Mouse (Mus musculus) midbrain, embryonic 15.5 days (tissue): ENCODE measurements around the gene Lmbr1. TPM values are rescaled to one million over a fixed set of nuclear protein-coding genes. Genes with fewer than 3 reads are reported as not detected.

Experiments
- ATAC-seq: fragments of 200-750 bp; cut with Nextera tagmentation; replicated peaks from 2 replicates; pipeline ENCODE4 v1.8.0; 2017; ENCODE audit warnings: moderate TSS enrichment
- H3K27ac ChIP-seq: fragments of 300-500 bp; sonication (generic); 2 replicates; pipeline ENCODE4 v1.5.1; 2015; ENCODE audit warnings: mild to moderate bottlenecking, inconsistent platforms
- H3K27me3 ChIP-seq: fragments of 300-500 bp; sonication (generic); replicated peaks from 2 replicates; pipeline ENCODE4 v1.6.1; 2015; ENCODE audit warnings: inconsistent platforms
- H3K36me3 ChIP-seq: fragments of 300-500 bp; sonication (generic); replicated peaks from 2 replicates; pipeline ENCODE4 v1.6.1; 2015; ENCODE audit warnings: inconsistent platforms
- H3K4me1 ChIP-seq: fragments of 300-500 bp; sonication (generic); 2 replicates; pipeline ENCODE4 v1.6.1; 2015; ENCODE audit warnings: inconsistent platforms
- H3K4me2 ChIP-seq: fragments of 300-500 bp; sonication (generic); 2 replicates; pipeline ENCODE4 v1.6.1; 2015; ENCODE audit warnings: inconsistent platforms, mild to moderate bottlenecking, moderate library complexity
- H3K4me3 ChIP-seq: fragments of 300-500 bp; sonication (generic); 2 replicates; pipeline ENCODE4 v1.5.1; 2015; ENCODE audit warnings: mild to moderate bottlenecking, inconsistent platforms
- H3K9ac ChIP-seq: fragments of 300-500 bp; sonication (generic); 2 replicates; pipeline ENCODE4 v1.6.1; 2015; ENCODE audit warnings: mild to moderate bottlenecking, inconsistent platforms
- H3K9me3 ChIP-seq: fragments of 300-500 bp; sonication (generic); 2 replicates; pipeline ENCODE4 v1.6.1; 2016; ENCODE audit warnings: inconsistent platforms
- WGBS: fragments of 180-500 bp; shearing (Covaris S2); methylation state at CpG from one replicate; pipeline ENCODE4 v1.1.7; 2015; ENCODE audit warnings: mixed read lengths; 5-methylcytosine and 5-hydroxymethylcytosine counted together
- polyA plus RNA-seq: library from polyadenylated mRNA; unstranded; fragments of >200 nt; fragmentation: Nextera tagmentation; extraction: Ambion mirVana; gene quantifications from 2 replicates; pipeline ENCODE4 v1.2.1, GENCODE M21; 2015

The Lmbr1 gene
- polyA plus RNA-seq, 1 experiment from 2014 or later: 38.2 TPM

DNA sequence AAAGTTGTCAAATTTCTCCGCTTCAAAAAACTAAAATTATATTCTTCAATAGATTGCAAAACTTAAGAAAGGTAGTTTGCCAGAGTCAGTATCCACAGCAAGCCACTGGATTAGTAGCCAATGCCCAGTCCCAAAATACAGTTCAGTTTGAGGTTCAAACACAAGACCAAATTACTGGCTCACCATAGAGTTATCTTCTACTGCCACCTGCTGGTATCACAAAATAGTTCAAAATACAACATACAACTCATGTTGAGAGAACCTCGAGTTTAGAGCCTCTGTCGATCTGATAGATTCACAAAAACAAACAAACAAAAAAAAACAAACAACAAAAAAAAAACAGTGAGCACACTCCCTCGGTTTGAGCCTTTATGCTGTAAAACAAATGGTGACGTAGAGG lies 42.4 kb downstream of the Lmbr1 start:
- ATAC-seq: no peak
- Histone ChIP-seq H3K4me3 (no peak overlapping the region), H3K27ac (no peak overlapping the region), H3K4me2 (no peak overlapping the region), H3K27me3 (no peaks in the 10 kb centered on the region), H3K4me1 (no peaks in the 10 kb centered on the region), H3K9ac (no peak overlapping the region), H3K36me3 (no peaks in the 10 kb centered on the region), H3K9me3 (no peaks in the 10 kb centered on the region)
- WGBS: 54% methylated on average over 5 of the region's 5 CpGs

- Histone ChIP-seq H3K36me3 (no peaks in the 10 kb centered on the region), H3K27ac (no peak overlapping the region), H3K4me3 (no peak overlapping the region), H3K4me1 (no peaks in the 10 kb centered on the region), H3K4me2 (no peak overlapping the region), H3K27me3 (no peaks in the 10 kb centered on the region), H3K9ac (no peak overlapping the region), H3K9me3 (no peaks in the 10 kb centered on the region)
- 98% methylated on average over 2 of the region's 2 CpGs for WGBS
- no peak for ATAC-seq
These were observed 55.7 kb downstream of the Lmbr1 start for GRCm38 (mm10) chr5:29322503-29322902.

DNA sequence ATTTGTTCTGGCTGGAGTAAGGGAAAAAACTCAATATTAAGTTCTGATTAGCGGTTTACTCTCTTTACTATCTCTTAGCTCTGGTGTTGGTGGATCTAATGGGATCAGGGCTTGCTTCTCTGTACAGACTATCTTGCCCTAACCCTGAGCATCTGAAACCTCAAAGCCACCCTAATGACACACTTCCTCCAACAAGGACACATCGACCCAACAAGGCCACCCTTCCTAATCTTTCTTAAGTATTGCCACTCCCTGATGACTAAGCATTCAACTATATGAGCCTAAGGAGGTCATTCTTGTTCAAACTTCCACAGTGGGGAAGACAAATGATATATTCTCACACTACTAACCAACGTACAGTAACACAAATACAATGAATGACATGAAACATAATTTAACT lies 69.0 kb downstream of the Lmbr1 start:
- Histone ChIP-seq H3K27me3 (no peaks in the 10 kb centered on the region), H3K9me3 (no peaks in the 10 kb centered on the region), H3K9ac (no peak overlapping the region), H3K4me3 (no peak overlapping the region), H3K4me2 (no peak overlapping the region), H3K27ac (no peak overlapping the region), H3K4me1 (no peaks in the 10 kb centered on the region), H3K36me3 (0 out of 2 replicates have a peak, but pooled peaks cover 3% of the 10 kb centered on the region)
- ATAC-seq: no peak
- WGBS: 93% methylated on average over 3 of the region's 3 CpGs

GRCm38 (mm10) chr5:29293194-29293593 lies 85.0 kb downstream of the Lmbr1 start:
- H3K4me2 ChIP-seq: no peak overlapping the region
- H3K9ac ChIP-seq: no peak overlapping the region
- H3K27ac ChIP-seq: no peak overlapping the region
- no peak overlapping the region for H3K4me3 ChIP-seq
- H3K27me3 ChIP-seq: no peaks in the 10 kb centered on the region
- 17% methylated on average over 2 of the region's 2 CpGs for WGBS
- no peaks in the 10 kb centered on the region for H3K36me3 ChIP-seq
- no peaks in the 10 kb centered on the region for H3K9me3 ChIP-seq
- no peak for ATAC-seq
- no peaks in the 10 kb centered on the region for H3K4me1 ChIP-seq

- Histone ChIP-seq H3K9me3 (no peaks in the 10 kb centered on the region), H3K4me3 (no peak overlapping the region), H3K36me3 (0 out of 2 replicates have a peak, but pooled peaks cover 3% of the 10 kb centered on the region), H3K27ac (no peak overlapping the region), H3K27me3 (no peaks in the 10 kb centered on the region), H3K4me1 (no peaks in the 10 kb centered on the region), H3K4me2 (no peak overlapping the region), H3K9ac (no peak overlapping the region)
- 97% methylated on average over 3 of the region's 3 CpGs for WGBS
- ATAC-seq: no peak
These were observed 88.1 kb downstream of the Lmbr1 start for GRCm38 (mm10) chr5:29290110-29290509.

DNA sequence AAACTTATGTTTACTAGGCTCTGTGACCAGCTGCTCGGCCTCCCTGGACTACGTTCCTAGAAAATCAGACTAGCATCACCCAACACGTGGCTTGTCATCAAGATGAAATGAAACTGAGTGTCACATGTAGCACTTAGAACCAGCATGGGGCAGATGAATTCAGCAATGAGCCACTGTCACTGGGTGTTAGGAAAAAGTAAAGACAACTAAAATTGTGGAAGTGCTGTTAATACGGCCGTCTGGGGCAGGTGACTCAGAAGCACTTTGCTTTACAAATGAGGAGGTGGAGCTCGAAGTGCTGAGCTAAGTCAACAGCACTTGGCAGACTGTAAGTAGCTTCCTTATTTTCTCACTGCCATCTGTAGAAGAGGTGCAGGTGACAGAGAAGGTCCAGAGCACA lies 88.5 kb downstream of the Lmbr1 start:
- Histone ChIP-seq H3K27me3 (no peaks in the 10 kb centered on the region), H3K36me3 (0 out of 2 replicates have a peak, but pooled peaks cover 3% of the 10 kb centered on the region), H3K27ac (no peak overlapping the region), H3K4me1 (no peaks in the 10 kb centered on the region), H3K9ac (no peak overlapping the region), H3K9me3 (no peaks in the 10 kb centered on the region), H3K4me2 (no peak overlapping the region), H3K4me3 (no peak overlapping the region)
- ATAC-seq: no peak
- 88% methylated on average over 6 of the region's 6 CpGs for WGBS

GRCm38 (mm10) chr5:29281081-29281480 lies 97.1 kb downstream of the Lmbr1 start:
- 88% methylated on average over 3 of the region's 3 CpGs for WGBS
- H3K4me1 ChIP-seq: no peaks in the 10 kb centered on the region
- H3K27me3 ChIP-seq: no peaks in the 10 kb centered on the region
- no peak for ATAC-seq
- no peak overlapping the region for H3K4me3 ChIP-seq
- no peak overlapping the region for H3K27ac ChIP-seq
- no peak overlapping the region for H3K9ac ChIP-seq
- no peaks in the 10 kb centered on the region for H3K36me3 ChIP-seq
- H3K4me2 ChIP-seq: no peak overlapping the region
- H3K9me3 ChIP-seq: no peaks in the 10 kb centered on the region

DNA sequence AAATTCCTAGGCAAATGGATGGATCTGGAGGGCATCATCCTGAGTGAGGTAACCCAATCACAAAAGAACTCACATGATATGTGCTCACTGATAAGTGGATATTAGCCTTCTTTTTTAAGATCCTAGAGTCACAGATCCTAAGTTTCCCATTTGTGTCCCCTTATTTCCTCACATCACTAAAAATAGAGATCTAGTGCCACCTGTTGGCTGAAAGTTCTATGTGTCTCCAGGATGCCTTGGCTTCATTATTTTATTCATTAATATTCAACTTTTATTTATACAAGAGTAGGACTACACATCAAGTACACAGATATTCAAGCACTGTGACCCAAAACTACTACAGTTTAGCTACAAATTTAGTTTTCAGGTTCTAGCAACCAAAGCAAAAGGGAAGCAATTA lies 103.4 kb downstream of the Lmbr1 start:
- H3K4me1 ChIP-seq: no peaks in the 10 kb centered on the region
- H3K27ac ChIP-seq: no peak overlapping the region
- H3K4me2 ChIP-seq: no peak overlapping the region
- H3K36me3 ChIP-seq: no peaks in the 10 kb centered on the region
- ATAC-seq: no peak
- H3K27me3 ChIP-seq: no peaks in the 10 kb centered on the region
- H3K4me3 ChIP-seq: no peak overlapping the region
- H3K9me3 ChIP-seq: no peaks in the 10 kb centered on the region
- no peak overlapping the region for H3K9ac ChIP-seq

DNA sequence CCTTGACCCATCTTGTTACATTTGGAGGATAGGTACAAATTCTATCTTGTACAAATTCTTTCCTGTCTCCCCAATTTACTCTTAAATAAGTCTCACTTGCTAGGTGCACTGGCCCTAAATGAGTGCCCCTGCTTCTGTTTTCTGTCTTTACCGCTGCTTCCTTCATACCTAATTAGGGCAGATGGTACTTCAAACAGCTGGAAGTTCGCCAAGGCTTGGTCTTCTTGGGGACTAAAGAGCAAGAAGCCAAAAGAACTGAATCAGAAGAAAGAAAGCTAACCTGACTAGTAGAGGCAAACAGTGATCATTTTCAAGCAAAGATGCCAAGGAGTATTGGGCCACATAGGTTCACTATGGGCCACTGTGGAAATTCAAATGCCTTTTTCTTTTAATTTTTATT lies 104.8 kb downstream of the Lmbr1 start:
- Histone ChIP-seq H3K9ac (no peak overlapping the region), H3K9me3 (no peaks in the 10 kb centered on the region), H3K4me2 (no peak overlapping the region), H3K4me1 (no peaks in the 10 kb centered on the region), H3K27ac (no peak overlapping the region), H3K4me3 (no peak overlapping the region), H3K27me3 (no peaks in the 10 kb centered on the region), H3K36me3 (no peaks in the 10 kb centered on the region)
- ATAC-seq: no peak
- 69% methylated on average over 2 of the region's 2 CpGs for WGBS

DNA sequence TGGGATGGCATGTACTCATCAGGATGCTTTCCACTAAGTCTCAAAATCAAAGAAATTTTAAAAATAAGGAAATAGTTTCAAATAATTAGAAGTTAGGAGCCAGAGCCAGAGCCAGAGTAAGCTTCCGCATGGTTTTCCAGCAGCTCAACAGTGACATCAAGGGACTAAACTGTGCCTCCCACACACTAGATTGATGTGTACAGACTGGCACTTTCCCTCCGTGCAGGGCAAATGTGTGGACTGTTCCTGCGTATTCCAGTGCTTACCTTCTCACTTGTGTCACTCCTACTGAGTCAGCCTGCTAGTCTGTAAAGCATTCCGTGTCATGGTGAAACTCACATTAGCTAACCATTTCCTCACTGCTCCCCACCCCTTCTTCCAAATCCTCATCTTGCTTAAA lies 107.3 kb downstream of the Lmbr1 start:
- 58% methylated on average over 4 of the region's 4 CpGs for WGBS
- no peak for ATAC-seq
- no peaks in the 10 kb centered on the region for H3K27me3 ChIP-seq
- no peaks in the 10 kb centered on the region for H3K9me3 ChIP-seq
- no peak overlapping the region for H3K27ac ChIP-seq
- no peak overlapping the region for H3K4me2 ChIP-seq
- H3K4me3 ChIP-seq: no peak overlapping the region
- no peaks in the 10 kb centered on the region for H3K36me3 ChIP-seq
- H3K9ac ChIP-seq: no peak overlapping the region
- H3K4me1 ChIP-seq: no peaks in the 10 kb centered on the region

- Histone ChIP-seq H3K4me2 (no peak overlapping the region), H3K27me3 (no peaks in the 10 kb centered on the region), H3K36me3 (no peaks in the 10 kb centered on the region), H3K4me3 (no peak overlapping the region), H3K9me3 (no peaks in the 10 kb centered on the region), H3K9ac (no peak overlapping the region), H3K27ac (no peak overlapping the region), H3K4me1 (peaks cover 7% of the 10 kb centered on the region)
- 14% methylated on average over 2 of the region's 2 CpGs for WGBS
- no peak for ATAC-seq
These were observed 124.3 kb downstream of the Lmbr1 start for GRCm38 (mm10) chr5:29253876-29254275.

- Histone ChIP-seq H3K27ac (no peak overlapping the region), H3K9me3 (no peaks in the 10 kb centered on the region), H3K4me1 (peaks cover 7% of the 10 kb centered on the region), H3K9ac (no peak overlapping the region), H3K4me3 (no peak overlapping the region), H3K4me2 (no peak overlapping the region), H3K36me3 (no peaks in the 10 kb centered on the region), H3K27me3 (no peaks in the 10 kb centered on the region)
- ATAC-seq: no peak
- WGBS: 28% methylated on average over 1 of the region's 1 CpGs
These were observed 126.7 kb downstream of the Lmbr1 start for GRCm38 (mm10) chr5:29251496-29251873.

DNA sequence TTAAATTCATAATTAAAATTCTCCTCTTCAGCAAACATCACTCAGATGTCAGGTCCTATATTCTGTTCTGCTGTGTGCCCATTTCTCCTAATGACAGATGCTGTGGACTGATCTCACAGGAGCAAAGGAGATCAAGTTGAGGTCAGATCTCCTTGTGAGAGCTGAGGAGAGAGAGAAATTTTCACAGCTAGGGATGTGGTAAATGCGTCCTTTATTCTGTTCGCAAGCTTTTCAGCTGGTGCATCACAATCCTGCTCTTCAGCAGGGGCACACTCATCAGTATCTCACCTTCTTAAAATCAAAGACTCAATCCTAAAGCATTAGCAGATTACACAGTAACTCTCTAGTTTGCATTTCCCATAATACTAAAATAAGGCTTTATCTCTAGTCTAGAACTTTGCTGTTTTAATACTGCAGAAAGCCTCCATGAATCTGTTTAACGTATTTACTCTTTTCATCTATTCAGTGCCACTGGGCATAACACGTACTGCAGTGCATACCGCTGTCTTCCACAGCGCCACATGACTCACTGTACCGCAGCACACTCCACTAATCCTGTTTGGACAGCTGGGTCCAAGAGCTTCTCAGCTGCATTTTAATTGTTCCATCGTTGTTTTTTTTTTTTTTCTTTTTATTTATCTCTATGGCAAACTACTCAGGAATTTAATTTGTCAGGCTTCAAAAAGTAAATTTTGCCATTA lies 127.2 kb downstream of the Lmbr1 start:
- Histone ChIP-seq H3K4me2 (no peak overlapping the region), H3K36me3 (no peaks in the 10 kb centered on the region), H3K9me3 (no peaks in the 10 kb centered on the region), H3K9ac (no peak overlapping the region), H3K4me3 (no peak overlapping the region), H3K4me1 (peaks cover 7% of the 10 kb centered on the region), H3K27me3 (no peaks in the 10 kb centered on the region), H3K27ac (peak overlapping the region; percentile 55; the same call in 1 of the 2 replicates)
- 4% methylated on average over 8 of the region's 8 CpGs for WGBS
- ATAC-seq: peak; percentile 96
